21 mouse cellular contexts compared by ENCODE assay signal in genomic region chr17:49545997-49546396, GRCm38 (mm10). TPM values are rescaled to one million over a fixed set of nuclear protein-coding genes. Genes with fewer than 3 reads are reported as not detected.
DNase-seq lines count a peak whose midpoint lies in the region; ATAC-seq lines count a peak whose summit lies in the region.
"Had no signal": no experiment of that assay in that cellular context is flagged by ENCODE, and none has a peak within 500 bp of the region (broad histone marks: within the 10 kb centered on the region; RNA-seq: fewer than 3 reads in every experiment).

No protein-coding gene starts in this region.

- H3K4me1 ChIP-seq in lung, embryonic 16.5 days (replicated peaks; ENCODE audit: control insufficient read depth, insufficient read depth, low read length), result peaks cover 8% of the 10 kb centered on the region; the same call in 1 of the 2 replicates
- H3K4me1 ChIP-seq in limb, embryonic 10.5 days, result peaks cover 12% of the 10 kb centered on the region
- H3K4me1 ChIP-seq: hindbrain, embryonic 15.5 days; liver, embryonic 13.5 days; midbrain, embryonic 12.5 days had no signal

- H3K4me3 ChIP-seq in lung, embryonic 16.5 days (ENCODE audit: low read length), result no peak overlapping the region
- no peak overlapping the region for H3K4me3 ChIP-seq in limb, embryonic 10.5 days
- H3K4me3 ChIP-seq: embryonic facial prominence, embryonic 12.5 days; hindbrain, embryonic 15.5 days; limb, embryonic 12.5 days; liver, embryonic 13.5 days; midbrain, embryonic 12.5 days had no signal

- WGBS in lung, embryonic 16.5 days, result 42% methylated on average over 4 of the region's 4 CpGs
- WGBS in limb, embryonic 10.5 days, result 93% methylated on average over 4 of the region's 4 CpGs

- H3K27ac ChIP-seq in lung, embryonic 16.5 days (ENCODE audit: low read length), result peak overlapping the region; percentile 19; the same call in 1 of the 2 replicates
- 0 out of 2 replicates have a peak overlapping the region, but pooled peaks have one; percentile 28 for H3K27ac ChIP-seq in limb, embryonic 10.5 days
- H3K27ac ChIP-seq: embryonic facial prominence, embryonic 12.5 days; hindbrain, embryonic 15.5 days; kidney, postnatal 0 days; limb, embryonic 12.5 days; liver, embryonic 13.5 days; midbrain, embryonic 12.5 days had no signal

- H3K9ac ChIP-seq in lung, embryonic 16.5 days (ENCODE audit: low read length), result no peak overlapping the region
- H3K9ac ChIP-seq: embryonic facial prominence, embryonic 12.5 days; forebrain, postnatal 0 days; hindbrain, embryonic 15.5 days; limb, embryonic 12.5 days; liver, embryonic 13.5 days; midbrain, embryonic 12.5 days had no signal

- H3K4me2 ChIP-seq in lung, embryonic 16.5 days (ENCODE audit: low read depth, low read length), result no peak overlapping the region
- H3K4me2 ChIP-seq: embryonic facial prominence, embryonic 12.5 days; heart, embryonic 11.5 days; hindbrain, embryonic 15.5 days; limb, embryonic 12.5 days; liver, embryonic 13.5 days; midbrain, embryonic 12.5 days had no signal

- no peaks in the 10 kb centered on the region for H3K9me3 ChIP-seq in lung, embryonic 16.5 days (ENCODE audit: control insufficient read depth, low read length)
- H3K9me3 ChIP-seq in limb, embryonic 10.5 days (replicated peaks), result no peaks in the 10 kb centered on the region
- H3K9me3 ChIP-seq: embryonic facial prominence, embryonic 12.5 days; hindbrain, embryonic 15.5 days; limb, embryonic 12.5 days; liver, embryonic 13.5 days; midbrain, embryonic 12.5 days had no signal

- peak; percentile 28 for ATAC-seq in lung, embryonic 16.5 days (ENCODE audit: low read depth)
- ATAC-seq: forebrain, postnatal 0 days had no signal

- no peaks in the 10 kb centered on the region for H3K27me3 ChIP-seq in lung, embryonic 16.5 days (ENCODE audit: control insufficient read depth, insufficient read depth, low read depth, low read length)
- H3K27me3 ChIP-seq in limb, embryonic 10.5 days (ENCODE audit: low read depth, poor library complexity, severe bottlenecking), result no peaks in the 10 kb centered on the region
- H3K27me3 ChIP-seq: embryonic facial prominence, embryonic 12.5 days; hindbrain, embryonic 15.5 days; limb, embryonic 12.5 days; liver, embryonic 13.5 days; midbrain, embryonic 12.5 days had no signal

- peaks cover 5% of the 10 kb centered on the region; the same call in 1 of the 2 replicates for H3K36me3 ChIP-seq in lung, embryonic 16.5 days (ENCODE audit: control insufficient read depth, insufficient read depth, low read length)
- H3K36me3 ChIP-seq in limb, embryonic 10.5 days, result peaks cover 45% of the 10 kb centered on the region
- H3K36me3 ChIP-seq: hindbrain, embryonic 15.5 days; liver, embryonic 13.5 days; midbrain, embryonic 12.5 days had no signal

- DNase-seq in cerebellum, adult 9-11 months, result peak; percentile 55
- no peak for DNase-seq in cerebellum, adult 11 months
- DNase-seq in lung, postnatal 10 days, result no peak
- DNase-seq in limb, embryonic 10.5 days (ENCODE audit: low spot score), result no peak
- peak; percentile 41 for DNase-seq in lung, postnatal 36 days
- DNase-seq in liver, result no peak
- DNase-seq in spleen, adult 12 weeks (ENCODE audit: low spot score), result no peak
- DNase-seq: cerebellum, adult 8-10 months; forebrain, postnatal 0 days; gastrocnemius, postnatal 14 days; heart, adult 11 months; kidney, adult 2 months; layer of hippocampus, postnatal 36 days; liver, embryonic 13.5 days had no signal

RNA-seq across cellular contexts. Expression of gene Daam2, which starts 18.1 kb away (rescaled TPM):
- 16.8 and 16.9 TPM in 2 replicates for polyA plus RNA-seq in lung, embryonic 16.5 days (2015; fragmentation: Nextera tagmentation; extraction: Ambion mirVana)
- polyA plus RNA-seq in limb, embryonic 10.5 days (2016; fragmentation: Nextera tagmentation; extraction: Ambion mirVana), result 8.2 and 10.7 TPM in 2 replicates

Comparison
In these comparisons a context has a peak if more than half of its experiments do, and no peak if none do; other contexts are left out.
1. DNase-seq: peak in cerebellum, adult 9-11 months (single experiment) and lung, postnatal 36 days (single experiment); none in cerebellum, adult 11 months (single experiment), lung, postnatal 10 days (single experiment), limb, embryonic 10.5 days (single experiment), liver (single experiment) and spleen, adult 12 weeks (single experiment).